Mouse (Mus musculus): Measurements from ENCODE around the gene Olfr571.

DNA sequence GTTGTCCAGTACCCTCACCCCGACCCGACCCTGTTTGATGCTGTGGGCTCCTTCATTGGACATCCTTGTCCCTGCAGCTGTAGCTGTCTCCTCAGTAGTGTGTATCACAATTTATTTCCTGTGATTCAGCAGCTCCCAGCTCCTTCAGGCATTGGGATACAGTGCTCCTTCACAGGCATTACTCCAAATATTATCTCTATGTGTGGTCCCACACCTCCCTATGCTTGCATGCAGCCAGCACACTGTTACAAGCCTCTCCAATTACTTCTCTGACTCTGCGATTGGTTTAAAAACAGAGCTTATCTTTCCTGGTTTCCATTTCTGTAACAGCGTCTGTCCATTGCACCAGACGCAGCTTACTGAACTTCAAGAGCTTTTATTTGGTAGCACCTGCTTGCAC lies 931 bp downstream of the Olfr571 start:
- TF ChIP-seq CTCF (IDR thresholded peaks at IDR 0.05; ENCODE audit: extremely low read depth, insufficient read depth, low read length) (no peak), POLR2A (IDR thresholded peaks at IDR 0.05; ENCODE audit: extremely low read depth, insufficient read depth, low read length) (no peak)
